Mouse (Mus musculus): ENCODE measurements around the gene Gm11985.

DNA sequence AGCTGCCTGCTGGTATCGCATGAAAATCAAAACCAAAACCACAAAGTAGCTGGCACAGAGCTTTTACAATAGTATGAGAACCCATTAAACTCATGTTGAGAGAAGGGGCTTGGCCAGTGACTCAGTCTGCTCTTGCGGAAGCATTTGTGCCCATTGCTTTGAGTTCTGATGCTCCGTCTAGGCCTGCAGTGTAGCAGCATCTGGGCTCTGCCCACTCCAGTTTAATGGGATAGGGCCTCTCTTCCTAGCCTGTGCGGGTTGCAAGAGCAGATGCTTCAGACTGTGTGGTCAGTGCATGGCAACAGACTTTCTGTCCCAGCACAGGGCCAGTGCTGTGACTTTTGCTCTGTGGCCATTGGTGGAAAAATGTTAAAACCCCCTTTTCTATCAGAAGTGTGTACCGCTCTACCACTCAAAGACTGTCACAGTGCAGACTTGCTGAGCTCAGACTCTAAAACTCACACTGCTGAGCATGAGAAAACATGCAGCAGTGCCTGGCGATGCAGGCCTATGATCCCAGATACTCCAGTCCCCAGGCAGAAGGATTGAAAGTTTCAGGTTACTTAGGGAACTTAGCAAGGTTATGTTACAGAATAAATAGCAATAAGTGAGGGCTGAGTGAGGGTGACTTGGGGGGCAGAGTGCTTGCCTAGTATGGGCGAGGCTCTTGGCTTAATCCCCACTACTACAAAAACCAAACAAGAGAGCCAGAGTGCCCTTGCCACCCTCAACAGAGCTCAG lies 38.6 kb upstream of the Gm11985 start:
- TF ChIP-seq POLR2A (IDR thresholded peaks at IDR 0.05; ENCODE audit: extremely low read depth, insufficient read depth, low read length) (no peak), CTCF (IDR thresholded peaks at IDR 0.05; ENCODE audit: low read depth, low read length) (no peak)
